Mouse (Mus musculus): ENCODE data around the gene Vps13d.

GRCm38 (mm10) chr4:145230647-145231046 lies 35.8 kb upstream of the Vps13d start:
- no peak for TF ChIP-seq CTCF (IDR thresholded peaks at IDR 0.05)
- TF ChIP-seq EP300 (IDR thresholded peaks at IDR 0.05): no peak
